Mouse (Mus musculus): ENCODE data around the gene Fdx1. TPM values are rescaled to one million over a fixed set of nuclear protein-coding genes. Genes with fewer than 3 reads are reported as not detected.

The Fdx1 gene
- polyA plus RNA-seq, 1 experiment, result 36.0 TPM

GRCm38 (mm10) chr9:51908255-51908654, 55.1 kb downstream of the Fdx1 start:
- DNase-seq (ENCODE audit: low read depth), result no peak

DNA sequence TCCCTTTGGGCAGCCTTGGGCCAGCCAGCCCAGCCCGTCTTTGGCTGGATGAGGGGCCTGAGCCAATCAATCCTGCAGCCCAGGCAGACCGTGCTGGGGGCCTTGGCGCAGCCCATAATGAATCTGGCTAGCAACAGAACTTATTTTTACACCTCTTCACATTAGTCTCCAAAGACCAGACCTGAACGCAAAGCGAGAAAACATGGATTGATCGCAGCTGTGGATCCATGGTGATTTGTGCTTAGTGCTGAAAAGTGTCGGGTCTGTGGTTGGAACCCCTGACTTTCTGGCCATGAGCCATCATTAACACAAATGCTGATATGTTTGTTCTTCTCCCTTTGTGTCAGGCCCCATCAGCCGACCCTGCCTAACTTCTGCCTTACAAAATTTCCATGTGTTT, 56.4 kb downstream of the Fdx1 start:
- DNase-seq (ENCODE audit: low read depth), result no peak

Other genes starting within 250 kb of the Fdx1 start
- gene Arhgap20, start 198.2 kb downstream of the Fdx1 start, polyA plus RNA-seq (2012; rRNA removed), result 2.0 and 2.1 TPM in 2 replicates
- 21.2 and 26.4 TPM in 2 replicates for gene Rdx, start 83.6 kb upstream of the Fdx1 start, polyA plus RNA-seq (2012; rRNA removed)
- 2.9 and 3.9 TPM in 2 replicates for gene Zc3h12c, start 205.0 kb upstream of the Fdx1 start, polyA plus RNA-seq (2012; rRNA removed)

All from gonadal fat pad, adult 2 months (tissue).